Mouse (Mus musculus): ENCODE data around the gene Dock11.

Dock11 gene

DNA sequence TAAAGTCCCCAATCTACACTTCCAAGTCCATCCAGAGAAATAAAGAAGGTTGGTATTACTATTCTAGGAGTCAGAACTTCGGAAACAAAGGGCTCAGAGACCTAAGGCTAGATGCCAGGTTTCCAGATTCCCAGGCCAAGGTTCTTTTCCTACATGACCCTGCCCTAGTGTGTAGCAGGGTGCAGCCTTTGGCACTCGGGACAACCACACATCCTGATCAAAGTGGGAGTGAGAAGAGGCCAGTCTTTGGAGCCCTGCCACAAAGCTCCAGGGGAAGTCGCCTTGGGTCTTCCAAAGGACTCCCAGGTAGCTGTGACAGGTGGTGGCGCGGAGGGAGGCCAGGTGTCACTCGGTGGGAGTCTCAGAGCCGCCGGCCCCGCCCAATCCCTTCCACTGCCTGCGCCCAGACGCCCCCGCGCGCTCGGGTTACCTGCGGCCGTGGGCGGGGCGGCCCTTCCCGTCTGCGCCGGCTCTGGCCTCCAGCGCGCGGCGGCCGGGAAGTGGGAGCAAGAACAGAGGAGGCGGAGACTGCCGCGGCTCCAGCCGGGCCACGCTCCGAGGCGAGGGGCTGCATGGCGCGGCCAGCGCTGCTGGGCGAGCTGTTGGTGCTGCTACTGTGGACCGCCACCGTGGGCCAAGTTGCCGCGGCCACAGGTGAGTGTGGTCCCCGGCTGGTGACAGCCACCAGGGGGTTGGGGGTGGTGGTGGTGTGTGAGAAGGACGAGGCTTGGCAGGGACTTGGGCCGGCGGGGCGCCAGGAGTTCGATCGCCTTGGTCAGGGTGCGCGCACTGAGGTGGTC lies 223.2 kb downstream of the Dock11 start, which contains the start of gene Il13ra1:
Il13ra1 (plus strand) TSS at position 489 of the 800 bp plus-strand sequence.
- peak; percentile 2 to 3 for DNase-seq

DNA sequence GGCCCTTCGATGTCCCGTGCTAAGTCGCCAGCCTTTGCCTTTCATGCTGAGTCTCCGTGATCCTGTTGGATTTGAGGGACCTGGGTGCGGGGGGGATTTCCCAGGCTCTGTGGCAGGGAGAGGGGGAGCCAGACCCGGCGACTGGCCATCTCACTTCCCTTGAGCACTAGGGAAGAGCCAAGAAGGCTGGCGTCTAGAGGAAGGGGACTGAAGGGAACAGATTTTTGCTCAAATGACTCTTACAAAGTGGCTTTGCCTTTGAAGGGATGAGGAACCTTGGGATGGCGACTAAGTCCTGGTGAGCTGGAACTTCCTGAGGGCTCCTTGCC lies 223.8 kb downstream of the Dock11 start:
- no peak for DNase-seq

DNA sequence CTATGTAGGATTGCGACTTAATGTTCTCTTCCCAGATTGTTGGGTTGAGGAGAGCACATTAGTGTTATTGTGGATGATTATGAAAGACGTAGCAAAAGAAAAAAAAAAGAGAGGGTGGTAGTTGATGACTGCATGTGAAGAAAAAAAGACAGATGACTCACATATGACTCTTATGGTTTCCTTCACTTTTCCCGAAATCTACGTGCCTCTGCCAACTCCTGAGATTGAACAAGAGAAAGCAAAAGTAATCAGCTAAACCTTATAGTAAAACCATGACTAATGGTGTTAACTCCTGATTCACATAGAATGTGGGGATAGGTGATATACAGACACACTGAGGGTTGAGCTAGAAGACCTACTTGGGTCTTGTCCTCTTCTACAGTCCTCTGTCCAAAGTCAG lies 226.5 kb downstream of the Dock11 start:
- no peak for DNase-seq
